Mouse (Mus musculus) left cerebral cortex, postnatal 10 days (tissue): ENCODE results near the gene Dicer1. TPM values are rescaled to one million over a fixed set of nuclear protein-coding genes. Genes with fewer than 3 reads are reported as not detected.

Source experiments
- DNase-seq, 2 experiments: peaks; one replicate each; pipeline ENCODE4 v3.0.0; 2021 to 2022; ENCODE audit warnings: low spot score in 2 of 2, mixed read lengths in 1 of 2; ENCODE audit errors: extremely low spot score in 1 of 2
- intact Hi-C: fragments of 180-260 bp; cut with DNase I; formaldehyde crosslinking; loops from one replicate; pipeline ENCODE4 v1.15.1; 2025
- total RNA-seq, 2 experiments: library from RNA; stranded (reverse); gene quantifications; 2 replicates each; pipeline ENCODE4 v1.2.3; 2021

Gene Dicer1
- total RNA-seq, 2 experiments from 2014 or later, result 63.3 to 64.7 TPM

GRCm38 (mm10) chr12:104642337-104642736 lies 109.4 kb downstream of the Dicer1 start:
- intact Hi-C loops, result no loop called here
- no peak for DNase-seq

- intact Hi-C loops, result no loop called here
- DNase-seq, result no peak
These were observed 110.8 kb downstream of the Dicer1 start for GRCm38 (mm10) chr12:104640934-104641333.

GRCm38 (mm10) chr12:104638156-104638555 lies 113.6 kb downstream of the Dicer1 start:
- DNase-seq, result no peak
- intact Hi-C loops, result no loop called here

Other genes starting within 250 kb of the Dicer1 start
- 10 to 100 TPM; 18.1 to 24.5 TPM for gene Clmn, start 113.1 kb upstream of the Dicer1 start, total RNA-seq